Mouse (Mus musculus) cortical plate, adult 2 months (tissue): ENCODE data around the gene Kif6.

Source experiments
- CTCF ChIP-seq: fragments of 200-500 bp; IDR thresholded peaks from 2 replicates; pipeline ENCODE4 v1.5.1; 2011; ENCODE audit warnings: mild to moderate bottlenecking, control low read depth, low read length; ENCODE audit not compliant: insufficient read depth; ENCODE audit errors: extremely low read depth
- POLR2A ChIP-seq: fragments of 200-500 bp; IDR thresholded peaks from 2 replicates; pipeline ENCODE4 v1.6.1; 2011; ENCODE audit warnings: mild to moderate bottlenecking, low read length, control low read depth; ENCODE audit not compliant: insufficient read depth; ENCODE audit errors: extremely low read depth

- no peak for TF ChIP-seq CTCF
- TF ChIP-seq POLR2A = no peak
Observed at GRCm38 (mm10) chr17:49889629-49890028, 274.7 kb downstream of the Kif6 start.
